ENCODE assay signal across 8 mouse cellular contexts in the genomic region with DNA sequence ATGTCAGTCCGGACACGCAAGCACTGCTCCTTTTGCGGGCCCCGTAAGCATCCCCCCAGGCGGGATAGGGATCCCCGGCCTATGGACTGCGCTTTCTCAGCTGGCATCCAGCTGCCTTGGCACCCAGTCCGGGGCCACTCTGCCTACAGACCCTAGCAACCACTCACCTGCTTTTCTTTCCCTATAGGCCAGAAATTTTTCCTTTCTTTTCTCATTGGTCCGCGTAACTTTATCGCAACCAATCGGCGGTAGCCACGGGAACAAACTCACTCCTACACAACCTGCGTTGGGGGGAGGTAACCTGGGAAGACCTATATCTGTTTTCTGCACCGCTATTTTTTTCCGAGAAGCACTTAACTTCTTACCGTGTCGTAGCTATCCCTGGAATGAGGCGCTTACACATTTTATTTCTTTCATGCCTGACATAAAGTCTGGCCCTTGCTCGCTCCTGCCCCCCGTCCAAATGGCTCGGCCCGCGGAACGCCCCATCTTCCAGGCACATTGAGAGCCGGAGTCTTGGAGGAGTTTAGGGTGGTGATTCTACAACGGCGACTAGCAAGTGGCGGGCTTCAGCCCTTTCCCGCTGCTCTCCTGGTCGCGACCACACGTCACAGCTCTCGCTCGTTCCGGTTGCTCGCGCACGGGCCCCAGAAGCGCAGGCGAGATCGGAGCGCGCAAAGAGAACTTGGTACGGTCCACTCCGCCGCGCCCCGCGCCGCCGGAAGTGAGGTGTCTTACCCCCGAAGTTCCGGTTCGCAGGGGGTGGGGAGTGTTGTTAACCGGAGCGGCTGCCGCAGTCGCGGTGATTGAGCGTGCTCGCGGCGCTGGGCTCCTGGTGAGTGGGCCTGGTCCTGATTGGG. TPM values are rescaled to one million over a fixed set of nuclear protein-coding genes. Genes with fewer than 3 reads are reported as not detected.
DNase-seq lines count a peak whose midpoint lies in the region; ATAC-seq and TF ChIP-seq lines count a peak whose summit lies in the region.

A gene (plus strand): TSS at position 283 of the 860 bp plus-strand sequence.

- peak; percentile 58 for TF ChIP-seq POLR2A in ES-Bruce4 (IDR thresholded peaks at IDR 0.05; ENCODE audit: insufficient read depth, low read length)

- no peaks in the 10 kb centered on the region for H3K4me1 ChIP-seq in ES-Bruce4 (ENCODE audit: control insufficient read depth, insufficient read depth, low read length)
- H3K4me1 ChIP-seq in forebrain, embryonic 14.5 days (ENCODE audit: control insufficient read depth, insufficient read depth, low read length), result peaks cover 15% of the 10 kb centered on the region
- peaks cover 33% of the 10 kb centered on the region for H3K4me1 ChIP-seq in neural tube, embryonic 15.5 days

- intact Hi-C loops in heart, postnatal 14 days (cut with DNase I), result loop anchor here (5.0 kb wide), 2 partner anchors 81 to 129 kb away; a partner anchor contains a TSS

- peak; percentile 86 for DNase-seq in cerebellum, adult 11 months
- DNase-seq in forebrain, embryonic 14.5 days (ENCODE audit: low spot score), result peak; percentile 98
- DNase-seq in heart, postnatal 14 days, result peak; percentile 89 to 90
- DNase-seq in layer of hippocampus, adult 11-12 months (ENCODE audit: low spot score), result peak; percentile 91
- peak; percentile 95 for DNase-seq in lung, adult 18-20 months
- peak; percentile 91 for DNase-seq in testis, postnatal 14 days (ENCODE audit: low spot score)

- peak within 1 kb of the TSS; percentile 66 for H3K27ac ChIP-seq in ES-Bruce4 (ENCODE audit: insufficient read depth, low read length)
- H3K27ac ChIP-seq in forebrain, embryonic 14.5 days (ENCODE audit: low read depth, low read length), result peak within 1 kb of the TSS; percentile 99
- peak within 1 kb of the TSS; percentile 100 for H3K27ac ChIP-seq in neural tube, embryonic 15.5 days (replicated peaks)

- H3K27me3 ChIP-seq in ES-Bruce4 (ENCODE audit: control insufficient read depth, insufficient read depth, low read length, poor library complexity, severe bottlenecking), result no peaks in the 10 kb centered on the region
- H3K27me3 ChIP-seq in forebrain, embryonic 14.5 days (replicated peaks; ENCODE audit: control insufficient read depth, insufficient read depth, low read length), result no peaks in the 10 kb centered on the region
- no peaks in the 10 kb centered on the region for H3K27me3 ChIP-seq in neural tube, embryonic 15.5 days (replicated peaks)

- WGBS in forebrain, embryonic 14.5 days, result under 1% methylated on average over 65 of the region's 65 CpGs
- under 1% methylated on average over 61 of the region's 65 CpGs for WGBS in neural tube, embryonic 15.5 days

- TF ChIP-seq CTCF in ES-Bruce4 (IDR thresholded peaks at IDR 0.05; ENCODE audit: low read depth, low read length), result no peak

- peaks cover 26% of the 10 kb centered on the region for H3K36me3 ChIP-seq in ES-Bruce4 (ENCODE audit: control insufficient read depth, insufficient read depth, low read length, poor library complexity, severe bottlenecking)
- H3K36me3 ChIP-seq in forebrain, embryonic 14.5 days (ENCODE audit: control insufficient read depth, insufficient read depth, low read length), result peaks cover 35% of the 10 kb centered on the region
- H3K36me3 ChIP-seq in neural tube, embryonic 15.5 days, result peaks cover 33% of the 10 kb centered on the region

- H3K4me2 ChIP-seq in forebrain, embryonic 14.5 days (ENCODE audit: low read length), result peak within 1 kb of the TSS; percentile 90
- peak within 1 kb of the TSS; percentile 83 for H3K4me2 ChIP-seq in neural tube, embryonic 15.5 days

- H3K9me3 ChIP-seq in ES-Bruce4 (replicated peaks; ENCODE audit: control insufficient read depth, insufficient read depth, low read length, poor library complexity, severe bottlenecking), result no peaks in the 10 kb centered on the region
- no peaks in the 10 kb centered on the region for H3K9me3 ChIP-seq in forebrain, embryonic 14.5 days (replicated peaks; ENCODE audit: control insufficient read depth, low read length)
- no peaks in the 10 kb centered on the region for H3K9me3 ChIP-seq in neural tube, embryonic 15.5 days (replicated peaks)

- H3K9ac ChIP-seq in ES-Bruce4 (ENCODE audit: low read depth, poor library complexity, severe bottlenecking), result peak within 1 kb of the TSS; percentile 92
- H3K9ac ChIP-seq in forebrain, embryonic 14.5 days (ENCODE audit: low read length), result peak within 1 kb of the TSS; percentile 84
- peak within 1 kb of the TSS; percentile 90 for H3K9ac ChIP-seq in neural tube, embryonic 15.5 days (replicated peaks)

- peak within 1 kb of the TSS; percentile 95 for H3K4me3 ChIP-seq in ES-Bruce4 (ENCODE audit: low read depth, low read length)
- peak within 1 kb of the TSS; percentile 96 for H3K4me3 ChIP-seq in forebrain, embryonic 14.5 days (ENCODE audit: low read depth, low read length)
- peak within 1 kb of the TSS; percentile 91 for H3K4me3 ChIP-seq in neural tube, embryonic 15.5 days (replicated peaks)

- peak; percentile 94 for ATAC-seq in forebrain, embryonic 14.5 days
- peak; percentile 92 for ATAC-seq in neural tube, embryonic 15.5 days (ENCODE audit: low FRiP score)

- 0 out of 2 replicates have a peak, but pooled peaks have one; percentile 19 for TF ChIP-seq EP300 in ES-Bruce4 (IDR thresholded peaks at IDR 0.05; ENCODE audit: insufficient read depth, low read depth, low read length)

RNA-seq across cellular contexts. Expression of the gene that starts here (rescaled TPM):
- polyA plus RNA-seq in ES-Bruce4 (2011; ENCODE audit: insufficient read depth, insufficient read length, low read depth, missing spikeins), result 16.4 and 18.6 TPM in 2 replicates
- 17.6 and 20.2 TPM in 2 replicates for polyA plus RNA-seq in forebrain, embryonic 14.5 days (2014; fragmentation: Nextera tagmentation; extraction: Ambion mirVana)
- total RNA-seq in heart, postnatal 14 days (2021), result 10 to 100 TPM; 17.5 to 18.9 TPM
- 31.4 and 34.3 TPM in 2 replicates for polyA plus RNA-seq in neural tube, embryonic 15.5 days (2015; fragmentation: Nextera tagmentation; extraction: Ambion mirVana)

Comparison
In these comparisons a context has a peak if more than half of its experiments do, and no peak if none do; other contexts are left out.
1. Peak in every context shown above with its lines: DNase-seq, ATAC-seq, H3K4me3 ChIP-seq and H3K27ac ChIP-seq.